Mouse (Mus musculus) heart, adult 2 months (tissue): Measurements from ENCODE around the gene Prss28. TPM values are rescaled to one million over a fixed set of nuclear protein-coding genes. Genes with fewer than 3 reads are reported as not detected.

Experiments used
- DNase-seq, 2 experiments: peaks; one replicate each; pipeline ENCODE4 v3.0.0; 2021
- H3K27ac ChIP-seq: fragments of 200-600 bp; 2 replicates; pipeline ENCODE4 v1.8.1; 2022
- H3K27me3 ChIP-seq: fragments of 200-500 bp; 2 replicates; pipeline ENCODE4 v1.6.1; 2012; ENCODE audit warnings: mild to moderate bottlenecking, low read length, inconsistent platforms, mixed read lengths; ENCODE audit not compliant: control insufficient read depth, insufficient read depth
- H3K36me3 ChIP-seq: fragments of 200-500 bp; 2 replicates; pipeline ENCODE4 v1.6.1; 2012; ENCODE audit warnings: low read length, inconsistent platforms; ENCODE audit not compliant: control insufficient read depth, insufficient read depth
- H3K4me1 ChIP-seq: fragments of 200-500 bp; 2 replicates; pipeline ENCODE4 v1.6.1; 2011; ENCODE audit warnings: low read length; ENCODE audit not compliant: control insufficient read depth, insufficient read depth
- H3K4me3 ChIP-seq: fragments of 200-600 bp; 2 replicates; pipeline ENCODE4 v1.8.1; 2022
- H3K79me2 ChIP-seq: fragments of 200-500 bp; replicated peaks from 2 replicates; pipeline ENCODE4 v1.6.1; 2012; ENCODE audit warnings: mild to moderate bottlenecking, inconsistent platforms, low read length, moderate library complexity, mixed read lengths; ENCODE audit not compliant: control insufficient read depth, insufficient read depth
- H3K9ac ChIP-seq: fragments of 200-500 bp; 2 replicates; pipeline ENCODE4 v1.6.1; 2012; ENCODE audit warnings: low read depth, mild to moderate bottlenecking, control low read depth, inconsistent platforms, low read length, mixed read lengths
- CTCF ChIP-seq: fragments of 200-600 bp; IDR thresholded peaks from 2 replicates; pipeline ENCODE4 v1.8.1; 2022; ENCODE audit warnings: antibody characterized with exemption, mild to moderate bottlenecking, moderate library complexity
- EP300 ChIP-seq: fragments of 200-500 bp; IDR thresholded peaks from 2 replicates; pipeline ENCODE4 v1.6.1; 2011; ENCODE audit warnings: low read depth, low read length, control low read depth; ENCODE audit not compliant: insufficient read depth
- POLR2A ChIP-seq: fragments of 200-500 bp; IDR thresholded peaks from 2 replicates; pipeline ENCODE4 v1.6.1; 2011; ENCODE audit warnings: mild to moderate bottlenecking, low read depth, low read length, control low read depth; ENCODE audit not compliant: insufficient read depth
- WGBS: fragments of 180-500 bp; shearing (Covaris S2); methylation state at CpG from one replicate; pipeline ENCODE4 v1.1.7; 2018; 5-methylcytosine and 5-hydroxymethylcytosine counted together
- intact Hi-C: fragments of 180-260 bp; cut with DNase I; formaldehyde crosslinking; loops from one replicate; pipeline ENCODE4 v1.15.1; 2025
- polyA plus RNA-seq: library from polyadenylated mRNA; depleted of rRNA; stranded (reverse); fragments of >200 nt; gene quantifications from 2 replicates; pipeline ENCODE4 v1.2.3, GENCODE M21; 2012
- total RNA-seq, 2 experiments: library from RNA; stranded (reverse); gene quantifications; 2 replicates each; pipeline ENCODE4 v1.2.3; 2021

The Prss28 gene
- total and polyA plus RNA-seq, 3 experiments, result not detected

DNA sequence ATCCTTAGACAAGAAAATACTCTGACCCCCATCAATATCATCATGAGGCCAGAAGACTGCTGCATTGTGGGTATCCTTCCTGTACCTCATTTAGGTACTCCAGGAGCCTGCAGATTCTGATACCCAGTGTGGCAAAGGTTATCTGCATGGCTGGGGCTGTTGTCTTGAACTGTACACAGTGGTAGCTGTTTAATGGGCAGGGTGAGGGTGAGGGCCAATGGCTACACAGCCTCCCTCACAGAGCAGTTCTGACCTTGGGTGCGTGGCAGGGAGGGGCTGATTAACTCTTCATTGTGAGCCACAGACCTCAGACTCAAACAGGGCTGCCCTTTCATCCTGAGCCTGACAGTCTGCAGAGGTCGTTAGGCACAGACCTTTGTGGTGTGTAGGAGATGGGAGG lies 14.5 kb downstream of the Prss28 start:
- Histone ChIP-seq H3K27me3 (no peaks in the 10 kb centered on the region), H3K4me3 (no peak overlapping the region), H3K9ac (no peak overlapping the region), H3K79me2 (no peaks in the 10 kb centered on the region), H3K27ac (no peak overlapping the region), H3K36me3 (no peaks in the 10 kb centered on the region), H3K4me1 (no peaks in the 10 kb centered on the region)
- no peak for DNase-seq
- WGBS, result 21% methylated on average over 2 of the region's 2 CpGs
- TF ChIP-seq POLR2A (no peak), EP300 (no peak)
- intact Hi-C loops, result no loop called here

DNA sequence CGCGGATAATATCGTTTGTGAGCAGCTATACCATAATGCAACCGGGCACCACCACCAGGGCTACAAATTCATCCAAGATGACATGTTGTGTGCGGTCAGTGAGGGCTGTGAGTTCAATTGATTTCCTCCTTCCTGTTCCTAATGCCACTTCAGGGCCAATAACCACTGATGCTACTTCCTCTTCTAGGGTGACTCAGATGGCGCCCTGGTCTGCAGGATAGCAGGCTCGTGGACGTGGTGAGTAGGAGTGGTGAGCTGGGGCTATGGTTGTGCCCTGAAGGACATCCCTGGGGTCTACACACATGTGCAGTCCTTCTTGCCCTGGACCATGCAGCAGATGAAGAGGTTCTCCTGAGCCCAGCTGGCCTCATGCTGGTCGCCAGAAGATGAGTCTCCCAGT lies 23.9 kb downstream of the Prss28 start:
- WGBS, result 50% methylated on average over 9 of the region's 9 CpGs
- intact Hi-C loops, result no loop called here
- no peaks in the 10 kb centered on the region for H3K4me1 ChIP-seq
- no peaks in the 10 kb centered on the region for H3K79me2 ChIP-seq
- no peaks in the 10 kb centered on the region; the same call in none of the 2 replicates for H3K27me3 ChIP-seq
- no peak overlapping the region for H3K4me3 ChIP-seq
- no peak overlapping the region for H3K9ac ChIP-seq
- H3K36me3 ChIP-seq, result no peaks in the 10 kb centered on the region
- TF ChIP-seq CTCF (no peak), EP300 (no peak), POLR2A (no peak)
- no peak for DNase-seq
- no peak overlapping the region for H3K27ac ChIP-seq

DNA sequence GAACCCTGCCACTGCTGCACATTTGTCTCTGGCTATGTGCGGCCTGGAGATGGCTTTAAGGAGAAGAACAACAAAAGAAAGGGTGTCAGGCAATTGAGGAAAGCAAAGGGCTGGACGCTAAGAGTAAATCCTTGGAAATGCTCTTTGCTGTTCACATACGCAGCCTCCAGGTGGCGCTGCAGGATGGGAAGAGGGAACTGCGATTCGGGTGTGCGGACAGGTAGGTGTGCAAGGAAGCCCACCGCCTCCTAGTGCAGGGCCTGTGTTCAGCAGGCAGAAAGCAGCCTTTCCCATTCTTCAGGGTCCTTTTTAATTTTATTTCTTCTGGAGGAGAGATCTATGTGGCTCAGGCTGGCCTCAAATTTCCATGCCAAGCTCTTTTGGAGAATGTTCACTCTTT lies 25.5 kb downstream of the Prss28 start:
- Histone ChIP-seq H3K4me1 (no peaks in the 10 kb centered on the region), H3K4me3 (no peak overlapping the region), H3K9ac (no peak overlapping the region), H3K36me3 (no peaks in the 10 kb centered on the region), H3K27me3 (no peaks in the 10 kb centered on the region; the same call in none of the 2 replicates), H3K79me2 (no peaks in the 10 kb centered on the region), H3K27ac (no peak overlapping the region)
- intact Hi-C loops, result loop anchor here (1.0 kb wide), 2 partner anchors 29 to 136 kb away; no protein-coding TSS in a partner anchor
- TF ChIP-seq POLR2A (no peak), CTCF (peak; percentile 78), EP300 (0 out of 2 replicates have a peak, but pooled peaks have one; percentile 17)
- WGBS, result 2% methylated on average over 8 of the region's 8 CpGs
- peak; percentile 11 to 47 for DNase-seq

DNA sequence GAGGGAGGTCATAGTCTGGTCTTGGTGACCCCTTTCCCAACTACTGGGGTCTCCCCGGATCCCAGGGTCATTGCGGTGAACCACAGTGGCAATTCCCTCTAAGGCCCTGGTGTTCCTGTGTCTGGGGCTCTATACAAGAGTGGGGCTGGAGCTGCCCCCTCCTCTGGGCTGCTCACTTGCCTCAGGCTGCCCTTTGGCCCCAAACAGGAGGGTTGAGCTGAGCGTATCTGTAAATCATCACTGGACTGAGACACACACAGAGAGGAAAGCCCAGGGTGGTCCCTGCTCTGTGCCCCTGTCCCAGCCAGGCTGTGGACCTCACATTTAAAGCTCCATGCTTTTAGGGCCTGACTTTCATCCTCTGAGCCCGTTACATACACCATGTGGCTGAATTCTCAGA lies 29.8 kb downstream of the Prss28 start:
- DNase-seq, result no peak
- no peaks in the 10 kb centered on the region for H3K4me1 ChIP-seq
- TF ChIP-seq CTCF, result no peak
- no peak for TF ChIP-seq POLR2A
- no peak for TF ChIP-seq EP300
- H3K27ac ChIP-seq, result no peak overlapping the region
- no peak overlapping the region for H3K4me3 ChIP-seq
- 88% methylated on average over 4 of the region's 4 CpGs for WGBS
- no peaks in the 10 kb centered on the region; the same call in 1 of the 2 replicates for H3K27me3 ChIP-seq
- H3K9ac ChIP-seq, result no peak overlapping the region
- intact Hi-C loops, result no loop called here
- H3K79me2 ChIP-seq, result no peaks in the 10 kb centered on the region
- H3K36me3 ChIP-seq, result no peaks in the 10 kb centered on the region

DNA sequence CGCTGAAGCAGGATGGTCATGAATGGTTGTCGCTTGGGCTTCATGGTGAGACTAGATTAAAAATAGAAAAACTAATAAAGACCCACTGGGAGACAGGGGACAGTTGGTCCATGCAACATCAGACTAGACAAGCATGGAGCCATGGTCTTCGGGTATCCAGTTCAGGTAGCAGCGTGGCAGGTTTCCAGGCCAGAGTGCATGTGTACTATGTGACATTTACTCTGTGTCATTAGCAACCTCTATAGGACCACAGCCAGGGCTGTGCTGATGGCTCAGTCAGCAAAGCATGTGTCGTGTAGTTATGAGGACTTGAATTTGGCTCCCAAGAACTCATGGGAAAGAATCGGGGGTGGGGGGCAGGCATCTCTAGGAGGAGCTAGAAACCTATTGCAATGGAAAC lies 31.6 kb downstream of the Prss28 start:
- no peaks in the 10 kb centered on the region; the same call in 1 of the 2 replicates for H3K27me3 ChIP-seq
- no peak overlapping the region for H3K9ac ChIP-seq
- no peaks in the 10 kb centered on the region for H3K79me2 ChIP-seq
- whole genome bisulfite sequencing, result 81% methylated on average over 6 of the region's 6 CpGs
- H3K4me1 ChIP-seq, result no peaks in the 10 kb centered on the region
- TF ChIP-seq POLR2A (no peak), CTCF (no peak), EP300 (no peak)
- no peak overlapping the region for H3K4me3 ChIP-seq
- no peak overlapping the region for H3K27ac ChIP-seq
- DNase-seq, result no peak
- intact Hi-C loops, result no loop called here
- H3K36me3 ChIP-seq, result no peaks in the 10 kb centered on the region

DNA sequence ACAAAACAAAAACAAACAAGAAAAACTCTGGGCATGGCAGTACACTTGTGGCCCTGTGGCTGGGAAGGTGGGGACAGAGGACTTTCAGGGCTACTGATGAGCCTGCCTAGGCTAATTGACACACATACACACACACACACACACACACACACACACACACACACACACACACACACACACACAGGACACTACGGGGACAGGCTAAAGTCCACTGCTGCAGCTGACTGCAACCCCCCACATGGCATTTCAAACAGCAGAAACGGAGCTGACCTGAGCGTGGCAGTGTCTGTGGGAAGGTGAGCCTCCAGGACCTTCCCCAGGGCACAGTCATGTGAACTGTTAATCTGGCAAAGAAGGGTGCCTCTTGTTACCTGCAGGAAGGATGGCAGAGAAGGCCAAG lies 33.0 kb downstream of the Prss28 start:
- Histone ChIP-seq H3K79me2 (no peaks in the 10 kb centered on the region), H3K9ac (no peak overlapping the region), H3K27ac (no peak overlapping the region), H3K4me3 (no peak overlapping the region), H3K4me1 (no peaks in the 10 kb centered on the region), H3K27me3 (no peaks in the 10 kb centered on the region; the same call in 1 of the 2 replicates), H3K36me3 (no peaks in the 10 kb centered on the region)
- no peak for DNase-seq
- 62% methylated on average over 3 of the region's 3 CpGs for WGBS
- no peak for TF ChIP-seq POLR2A
- TF ChIP-seq EP300, result no peak
- TF ChIP-seq CTCF, result no peak
- intact Hi-C loops, result no loop called here
